Mouse (Mus musculus): ENCODE results near the gene Slf2.

Slf2 gene

DNA sequence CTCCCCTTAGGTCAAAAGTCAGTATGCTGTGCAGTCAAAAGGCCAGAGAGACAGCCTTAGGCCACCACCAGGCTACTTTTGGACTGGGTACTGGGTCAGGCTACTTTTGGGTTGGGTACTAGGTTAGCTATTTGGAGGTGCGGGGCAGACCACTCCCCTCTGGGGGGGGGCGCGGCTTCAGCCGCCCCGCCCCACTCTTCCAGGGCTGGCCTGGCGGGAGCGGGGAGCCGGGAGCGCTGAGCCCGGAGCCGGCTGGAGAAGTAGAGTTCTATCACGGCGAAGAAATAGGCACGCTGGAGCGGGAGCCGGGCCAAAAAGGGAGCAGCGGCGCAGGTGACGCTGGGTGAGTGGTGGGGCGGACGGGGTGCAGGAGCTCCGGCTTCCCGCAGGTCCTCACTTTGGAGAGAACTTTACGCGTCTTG, 84.0 kb downstream of the Slf2 start:
- peak; percentile 40 for DNase-seq

DNA sequence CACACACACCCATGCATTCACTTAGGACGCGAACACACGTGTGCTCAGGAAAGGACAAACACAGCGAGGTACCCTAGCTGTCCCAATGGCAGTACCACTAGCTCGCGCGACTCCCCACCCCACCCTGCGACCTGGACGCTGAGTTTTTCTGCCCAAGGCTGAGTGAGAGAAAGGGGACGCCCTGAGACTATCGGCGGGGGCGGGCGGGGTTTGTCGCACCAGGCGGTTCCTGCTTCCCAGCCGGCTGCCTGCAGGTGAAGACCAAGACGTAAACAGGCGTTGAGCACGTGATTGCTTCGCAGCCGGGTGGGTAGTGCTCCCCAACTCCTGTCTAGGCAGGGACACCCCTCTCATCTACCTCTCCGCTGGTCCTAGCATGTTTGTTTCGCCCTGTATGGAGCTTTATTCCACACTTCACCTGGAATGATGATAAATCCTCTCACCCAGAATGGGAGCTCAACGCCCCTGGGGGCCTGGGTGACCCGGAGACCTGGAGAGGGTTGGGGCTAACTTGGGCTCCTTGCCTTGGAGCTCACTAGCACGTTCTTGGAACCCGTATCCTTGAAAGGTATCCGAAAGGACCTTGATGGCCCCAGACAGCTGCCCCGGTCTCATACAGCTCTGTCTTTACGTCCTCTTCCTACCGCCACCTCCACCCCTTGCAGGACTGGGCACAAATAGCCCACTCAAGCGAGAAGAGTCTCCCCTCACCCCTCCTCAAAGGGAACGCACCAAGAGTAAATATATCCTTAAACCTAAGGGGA, 84.7 kb downstream of the Slf2 start:
- DNase-seq = peak; percentile 53

DNA sequence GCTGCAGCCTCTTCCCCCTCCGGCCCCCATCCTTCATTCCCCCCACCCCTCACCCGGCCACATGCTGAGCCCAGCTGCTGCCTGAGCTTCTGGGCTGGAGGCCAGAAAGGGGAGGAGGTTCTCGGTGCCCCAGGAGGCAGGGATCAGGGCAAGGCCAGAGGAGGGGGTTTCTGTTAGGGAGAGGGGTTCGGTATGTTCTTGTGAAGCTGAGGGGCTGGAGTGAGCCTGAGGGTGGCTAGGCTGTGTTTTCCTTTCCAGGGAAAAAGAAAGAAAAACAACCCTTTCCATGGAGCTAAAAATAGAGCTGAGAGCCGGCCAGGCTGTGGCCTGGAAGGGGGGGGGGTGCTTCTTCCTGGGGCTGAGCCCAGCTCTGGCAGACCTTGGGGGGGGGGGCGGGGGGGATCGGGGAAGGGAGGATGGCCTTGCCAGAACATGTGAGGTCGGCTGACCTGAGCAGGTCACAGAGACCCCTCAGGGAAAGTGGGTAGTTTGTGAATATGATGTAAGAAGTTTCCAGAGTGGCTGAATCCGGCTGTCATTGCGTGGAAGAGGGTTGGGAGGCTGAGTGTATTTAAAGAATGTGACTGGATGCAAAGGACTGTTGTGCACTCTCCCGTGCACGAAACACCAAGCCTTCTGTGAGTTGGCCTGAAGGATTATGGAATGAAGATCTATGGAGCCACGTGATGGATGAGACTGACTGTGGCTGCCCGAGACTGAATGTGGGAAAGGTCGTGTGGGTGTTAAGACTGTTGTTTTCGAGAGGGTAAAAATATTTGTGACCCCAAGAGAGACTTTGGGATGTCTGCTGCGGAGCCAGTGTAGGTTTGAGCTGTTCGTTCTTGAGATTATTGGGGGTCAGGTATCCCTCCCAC, 85.6 kb downstream of the Slf2 start:
- peak; percentile 55 for DNase-seq

GRCm38 (mm10) chr19:45017216-45017771, 86.3 kb downstream of the Slf2 start:
- DNase-seq = peak; percentile 74

- peak; percentile 83 for DNase-seq
Measured at GRCm38 (mm10) chr19:45017909-45018308, 87.0 kb downstream of the Slf2 start.

DNA sequence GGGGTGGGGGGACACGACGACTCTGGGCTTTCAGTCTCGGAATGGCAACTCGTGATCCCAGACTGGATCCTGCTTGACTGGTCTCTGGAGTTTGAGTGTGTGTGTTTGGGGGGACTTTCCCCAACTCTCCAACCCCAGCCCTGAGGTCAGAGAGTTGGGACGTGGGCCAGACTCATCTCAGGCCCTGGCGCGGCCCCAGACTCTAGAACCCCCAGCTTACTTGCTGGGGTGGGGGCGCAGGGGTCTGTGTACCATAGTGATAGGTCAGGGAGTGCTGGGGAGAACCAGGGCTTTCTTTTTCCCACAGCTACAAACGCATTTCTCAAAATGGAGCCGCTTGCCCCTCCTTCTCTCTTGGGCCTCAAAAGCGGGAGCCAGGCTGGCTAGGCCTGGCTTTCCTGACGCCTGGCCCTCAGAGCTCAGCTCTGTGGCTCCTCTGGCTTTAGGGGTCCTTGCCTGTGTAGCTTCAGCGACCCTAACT, 87.4 kb downstream of the Slf2 start:
- no peak for DNase-seq

GRCm38 (mm10) chr19:45020348-45020747, 89.4 kb downstream of the Slf2 start:
- DNase-seq = no peak

DNA sequence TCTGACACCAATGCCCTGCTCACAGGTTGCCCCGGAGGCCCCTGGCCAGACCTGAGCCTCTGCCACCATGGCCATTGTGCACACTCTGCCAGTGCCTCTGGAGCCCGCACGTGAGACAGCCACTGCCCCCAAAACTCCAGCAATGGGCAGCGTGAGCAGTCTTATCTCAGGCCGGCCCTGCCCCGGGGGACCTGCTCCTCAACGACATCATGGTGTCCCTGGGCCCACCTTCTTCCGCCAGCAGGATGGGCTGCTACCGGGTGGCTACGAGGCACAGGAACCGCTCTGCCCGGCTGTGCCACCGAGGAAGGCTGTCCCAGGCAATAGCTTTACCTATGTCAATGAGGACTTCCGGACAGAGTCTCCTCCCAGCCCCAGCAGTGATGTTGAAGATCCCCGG, 90.4 kb downstream of the Slf2 start:
- no peak for DNase-seq

GRCm38 (mm10) chr19:45023993-45024392, 93.0 kb downstream of the Slf2 start:
- no peak for DNase-seq

DNA sequence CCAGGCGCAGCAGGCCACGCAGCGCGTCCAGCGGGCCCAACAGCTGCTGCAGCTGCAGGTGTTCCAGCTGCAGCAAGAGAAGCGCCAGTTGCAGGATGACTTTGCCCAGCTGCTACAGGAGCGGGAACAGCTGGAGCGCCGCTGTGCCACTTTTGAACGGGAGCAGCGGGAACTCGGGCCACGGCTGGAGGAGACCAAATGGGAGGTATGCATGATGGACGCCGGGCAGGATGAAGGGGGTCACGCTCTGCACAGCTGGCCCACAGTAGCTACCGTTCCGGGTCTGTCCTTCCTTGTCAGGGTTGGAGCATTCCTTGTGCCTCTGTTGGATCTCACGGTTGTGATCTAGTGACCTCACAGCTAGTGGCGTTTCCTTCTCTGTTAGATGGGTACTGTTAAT, 93.8 kb downstream of the Slf2 start:
- no peak for DNase-seq

DNA sequence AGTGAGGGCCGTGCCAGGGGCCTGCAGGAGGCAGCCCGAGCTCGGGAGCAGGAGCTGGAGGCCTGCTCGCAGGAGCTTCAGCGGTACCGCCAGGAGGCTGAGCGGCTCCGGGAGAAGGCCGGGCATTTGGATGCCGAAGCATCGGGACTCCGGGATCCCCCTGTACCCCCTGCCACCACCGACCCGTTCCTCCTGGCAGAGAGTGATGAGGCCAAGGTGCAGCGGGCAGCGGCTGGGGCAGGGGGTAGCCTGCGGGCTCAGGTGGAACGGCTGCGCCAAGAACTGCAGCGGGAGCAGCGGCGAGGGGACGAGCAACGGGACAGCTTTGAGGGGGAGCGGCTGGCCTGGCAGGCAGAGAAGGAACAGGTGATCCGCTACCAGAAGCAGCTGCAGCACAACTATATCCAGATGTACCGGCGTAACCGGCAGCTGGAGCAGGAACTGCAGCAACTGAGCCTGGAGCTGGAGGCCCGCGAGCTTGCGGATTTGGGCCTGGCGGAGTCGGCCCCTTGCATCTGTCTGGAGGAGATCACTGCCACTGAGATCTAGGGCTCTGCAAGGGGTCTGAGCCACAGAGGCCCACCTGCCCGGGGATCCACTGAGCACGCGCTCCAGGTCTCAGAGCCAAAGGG, 95.1 kb downstream of the Slf2 start:
- no peak for DNase-seq

DNA sequence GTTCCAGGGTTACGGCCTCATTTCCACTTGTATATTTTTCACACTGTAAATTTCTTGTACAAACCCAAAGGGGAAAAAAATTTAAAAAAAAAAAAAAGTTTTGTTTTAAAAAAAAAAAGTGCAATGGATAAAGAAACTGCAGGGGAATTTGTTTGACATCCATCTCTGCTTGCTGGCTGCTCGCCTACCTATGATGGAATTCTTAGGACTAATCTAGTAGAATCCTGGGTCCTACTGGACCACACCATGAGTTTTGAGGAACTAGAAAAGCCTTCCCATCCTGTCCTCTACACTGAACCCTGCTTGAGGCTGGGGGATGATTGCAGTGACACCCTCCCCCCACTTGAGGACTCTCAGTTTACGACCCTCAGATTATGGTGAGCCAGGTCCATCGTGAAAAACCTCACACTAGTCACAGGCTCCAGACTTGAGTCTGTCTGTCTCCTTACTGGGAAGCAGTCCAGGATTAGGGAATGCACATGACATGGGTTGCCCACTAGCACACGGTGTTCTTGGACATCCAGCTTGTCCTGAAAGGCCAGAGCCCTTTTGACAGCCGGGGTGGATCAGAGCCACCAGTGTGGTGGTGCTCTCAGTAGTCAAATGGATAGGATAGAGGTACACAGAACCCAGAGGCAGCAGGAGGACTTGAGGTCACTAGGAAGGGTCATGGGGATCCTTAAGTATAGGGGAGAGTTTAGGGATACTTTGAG, 96.2 kb downstream of the Slf2 start:
- no peak for DNase-seq

- DNase-seq = no peak
Measured at GRCm38 (mm10) chr19:45027848-45028247, 96.9 kb downstream of the Slf2 start.

GRCm38 (mm10) chr19:45028746-45029145, 97.8 kb downstream of the Slf2 start:
- DNase-seq = no peak

DNA sequence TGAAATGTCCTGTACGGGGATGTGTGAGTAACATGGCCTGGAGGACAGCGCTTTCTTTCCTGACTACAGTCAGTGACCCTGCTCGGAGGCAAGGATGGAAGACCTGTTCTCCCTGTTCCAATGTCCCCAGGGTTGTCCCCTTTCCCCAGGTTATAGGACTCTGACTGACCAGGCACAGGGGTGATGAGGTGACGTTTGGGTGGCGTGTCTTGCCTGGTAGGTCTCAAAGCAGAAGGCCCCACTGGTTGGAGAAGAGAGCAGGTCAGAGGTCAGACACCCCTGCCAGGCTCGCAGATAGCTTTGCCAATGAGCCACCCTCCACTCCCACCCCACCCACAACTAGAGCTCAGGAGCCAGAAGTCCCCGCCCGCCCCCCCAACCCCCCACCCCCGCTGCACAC, 98.6 kb downstream of the Slf2 start:
- DNase-seq = no peak

DNA sequence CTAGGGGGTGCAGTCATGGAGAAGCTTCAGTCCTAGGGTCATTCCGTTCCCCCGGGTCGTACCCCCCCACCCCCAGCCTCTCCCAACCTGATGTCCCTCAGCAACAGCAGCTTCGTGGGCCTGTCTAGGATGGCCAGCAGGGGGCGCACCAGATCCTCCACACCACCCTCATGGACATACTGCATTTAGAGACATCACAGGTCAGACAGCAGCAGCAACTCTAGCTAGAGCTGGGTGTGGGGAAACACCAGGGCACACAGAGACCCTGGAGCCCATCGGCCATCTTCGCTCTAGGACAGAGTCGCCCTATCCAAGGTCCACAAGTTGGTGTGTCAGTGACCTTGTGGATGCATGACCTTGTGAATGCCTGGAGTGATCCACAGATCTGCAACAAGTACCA, 99.2 kb downstream of the Slf2 start:
- no peak for DNase-seq

GRCm38 (mm10) chr19:45030746-45031693, 100.1 kb downstream of the Slf2 start:
- peak; percentile 67 for DNase-seq

DNA sequence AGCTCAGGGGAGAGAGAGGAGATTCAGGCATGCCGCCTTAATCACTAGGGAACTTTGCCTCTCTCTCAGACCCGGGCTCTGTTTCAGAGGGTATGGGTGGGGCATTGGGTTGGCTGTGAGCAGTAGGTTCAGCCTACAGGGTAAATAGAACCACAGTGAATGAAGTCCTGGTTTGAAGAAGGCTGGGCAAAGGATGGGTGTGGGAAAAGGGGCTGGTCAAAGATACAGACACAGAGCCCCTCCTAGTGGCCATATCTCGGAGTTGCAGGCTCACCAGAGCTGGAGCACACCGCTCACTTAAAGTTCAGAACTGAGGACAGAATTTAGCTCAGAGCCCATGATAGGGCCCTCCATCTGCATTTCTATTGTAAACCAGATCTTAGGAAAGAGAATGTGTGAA, 100.8 kb downstream of the Slf2 start:
- peak; percentile 66 for DNase-seq
